Mouse (Mus musculus) liver, embryonic 13.5 days (tissue): ENCODE measurements around the gene Nfkbid. TPM values are rescaled to one million over a fixed set of nuclear protein-coding genes. Genes with fewer than 3 reads are reported as not detected.

Experiments used
- ATAC-seq: fragments of 200-750 bp; cut with Nextera tagmentation; 2 replicates; pipeline ENCODE4 v1.8.0; 2017; ENCODE audit warnings: low read depth, mild to moderate bottlenecking, moderate number of reproducible peaks, moderate library complexity
- DNase-seq: peaks from one replicate; pipeline ENCODE4 v3.0.0; 2022
- H3K27ac ChIP-seq: fragments of 300-500 bp; sonication (generic); 2 replicates; pipeline ENCODE4 v1.5.1; 2015; ENCODE audit warnings: moderate library complexity, mild to moderate bottlenecking, inconsistent platforms
- H3K27me3 ChIP-seq: fragments of 300-500 bp; sonication (generic); 2 replicates; pipeline ENCODE4 v1.6.1; 2015; ENCODE audit warnings: mild to moderate bottlenecking, inconsistent platforms
- H3K36me3 ChIP-seq: fragments of 300-500 bp; sonication (generic); 2 replicates; pipeline ENCODE4 v1.6.1; 2015; ENCODE audit warnings: mild to moderate bottlenecking, inconsistent platforms
- H3K4me1 ChIP-seq: fragments of 300-500 bp; sonication (generic); replicated peaks from 2 replicates; pipeline ENCODE4 v1.6.1; 2015; ENCODE audit warnings: inconsistent platforms
- H3K4me2 ChIP-seq: fragments of 300-500 bp; sonication (generic); 2 replicates; pipeline ENCODE4 v1.6.1; 2015; ENCODE audit warnings: inconsistent platforms, mild to moderate bottlenecking, moderate library complexity
- H3K4me3 ChIP-seq: fragments of 300-500 bp; sonication (generic); replicated peaks from 2 replicates; pipeline ENCODE4 v1.5.1; 2015; ENCODE audit warnings: mild to moderate bottlenecking, inconsistent platforms
- H3K9ac ChIP-seq: fragments of 300-500 bp; sonication (generic); 2 replicates; pipeline ENCODE4 v1.6.1; 2015; ENCODE audit warnings: mild to moderate bottlenecking, inconsistent platforms
- H3K9me3 ChIP-seq: fragments of 300-500 bp; sonication (generic); replicated peaks from 2 replicates; pipeline ENCODE4 v1.6.1; 2016; ENCODE audit warnings: inconsistent platforms
- WGBS: fragments of 180-500 bp; shearing (Covaris S2); methylation state at CpG from one replicate; pipeline ENCODE4 v1.1.7; 2015; ENCODE audit not compliant: insufficient replicate concordance; 5-methylcytosine and 5-hydroxymethylcytosine counted together
- polyA plus RNA-seq: library from polyadenylated mRNA; unstranded; fragments of >200 nt; fragmentation: Nextera tagmentation; extraction: Ambion mirVana; gene quantifications from 2 replicates; pipeline ENCODE4 v1.2.1, GENCODE M21; 2015

The Nfkbid gene
- polyA plus RNA-seq, 1 experiment from 2014 or later: 1.2 TPM

DNA sequence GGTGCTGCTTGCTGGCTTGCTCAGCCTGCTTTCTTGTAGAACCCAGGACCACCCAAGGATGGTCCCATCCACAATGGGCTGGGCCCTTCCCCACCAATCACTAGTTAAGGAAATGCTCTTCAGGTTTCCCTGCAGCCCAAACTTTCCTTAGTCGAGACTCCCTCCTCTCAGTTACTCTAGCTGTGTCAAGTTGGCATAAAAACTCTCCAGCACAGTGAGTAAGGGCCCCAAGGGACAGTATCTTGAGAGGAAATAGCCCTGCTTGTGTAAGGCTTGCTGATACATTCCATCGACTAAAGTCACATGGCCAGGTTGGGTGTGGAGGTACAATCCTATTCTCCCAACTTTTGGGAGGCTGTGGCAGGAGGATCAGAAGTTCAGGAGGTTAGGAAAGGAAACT is 8.7 kb downstream of the Nfkbid start:
- H3K4me2 ChIP-seq: no peak overlapping the region
- DNase-seq (no peak), ATAC-seq (no peak)
- H3K4me3 ChIP-seq: no peak overlapping the region
- WGBS: 26% methylated on average over 2 of the region's 2 CpGs
- H3K27me3 ChIP-seq: peaks cover 5% of the 10 kb centered on the region
- H3K36me3 ChIP-seq: peaks cover 20% of the 10 kb centered on the region
- no peaks in the 10 kb centered on the region for H3K4me1 ChIP-seq
- H3K9me3 ChIP-seq: no peaks in the 10 kb centered on the region
- H3K9ac ChIP-seq: no peak overlapping the region
- no peak overlapping the region for H3K27ac ChIP-seq

- no peak for ATAC-seq
Observed at GRCm38 (mm10) chr7:30431793-30432192, 10.3 kb downstream of the Nfkbid start.

GRCm38 (mm10) chr7:30434238-30434637 is 12.7 kb downstream of the Nfkbid start:
- H3K27ac ChIP-seq: no peak overlapping the region
- ATAC-seq (no peak), DNase-seq (no peak)
- no peak overlapping the region for H3K4me3 ChIP-seq
- WGBS: 2% methylated on average over 10 of the region's 10 CpGs
- no peaks in the 10 kb centered on the region for H3K4me1 ChIP-seq
- no peaks in the 10 kb centered on the region for H3K36me3 ChIP-seq
- H3K4me2 ChIP-seq: no peak overlapping the region
- H3K9me3 ChIP-seq: no peaks in the 10 kb centered on the region
- no peak overlapping the region for H3K9ac ChIP-seq
- H3K27me3 ChIP-seq: peaks cover 36% of the 10 kb centered on the region

More at GRCm38 (mm10) chr7:30431793-30432192, 10.3 kb downstream of the Nfkbid start:
- DNase-seq: no peak
- Histone ChIP-seq H3K27ac (no peak overlapping the region), H3K27me3 (peaks cover 21% of the 10 kb centered on the region), H3K4me2 (no peak overlapping the region), H3K9me3 (no peaks in the 10 kb centered on the region), H3K4me3 (no peak overlapping the region), H3K4me1 (no peaks in the 10 kb centered on the region), H3K9ac (no peak overlapping the region), H3K36me3 (peaks cover 7% of the 10 kb centered on the region)
- 21% methylated on average over 3 of the region's 3 CpGs for WGBS

DNA sequence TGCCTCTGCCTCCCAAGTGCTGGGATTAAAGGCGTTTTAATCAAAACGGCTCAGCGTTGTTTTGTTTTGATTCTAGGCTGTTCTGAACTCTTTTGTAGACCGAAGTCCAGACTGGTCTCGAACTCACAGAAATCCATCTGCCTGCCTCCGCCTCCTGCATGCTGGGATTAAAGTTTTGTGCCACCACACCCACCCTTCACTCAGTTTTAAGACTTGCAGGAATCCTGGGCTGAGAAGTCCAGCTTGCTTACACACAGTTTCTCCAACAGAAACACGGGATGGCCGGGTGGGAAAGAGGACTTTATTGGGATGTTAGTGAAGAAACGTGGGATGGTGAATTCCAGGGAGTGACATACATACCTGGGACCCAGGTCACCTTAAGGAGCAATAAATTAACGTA is 13.2 kb downstream of the Nfkbid start:
- Histone ChIP-seq H3K36me3 (no peaks in the 10 kb centered on the region), H3K4me2 (no peak overlapping the region), H3K9me3 (no peaks in the 10 kb centered on the region), H3K9ac (no peak overlapping the region), H3K4me1 (no peaks in the 10 kb centered on the region), H3K27ac (no peak overlapping the region), H3K4me3 (no peak overlapping the region), H3K27me3 (peaks cover 37% of the 10 kb centered on the region)
- DNase-seq: no peak
- no peak for ATAC-seq
- WGBS: 47% methylated on average over 10 of the region's 10 CpGs

GRCm38 (mm10) chr7:30435156-30435555 is 13.6 kb downstream of the Nfkbid start:
- Histone ChIP-seq H3K4me3 (no peak overlapping the region), H3K36me3 (no peaks in the 10 kb centered on the region), H3K4me2 (no peak overlapping the region), H3K9ac (no peak overlapping the region), H3K27ac (no peak overlapping the region), H3K27me3 (peaks cover 41% of the 10 kb centered on the region), H3K4me1 (no peaks in the 10 kb centered on the region), H3K9me3 (no peaks in the 10 kb centered on the region)
- ATAC-seq: no peak
- DNase-seq: no peak
- WGBS: 24% methylated on average over 9 of the region's 9 CpGs

- H3K9me3 ChIP-seq: no peaks in the 10 kb centered on the region
- no peak overlapping the region for H3K4me3 ChIP-seq
- no peak overlapping the region for H3K9ac ChIP-seq
- peaks cover 41% of the 10 kb centered on the region for H3K27me3 ChIP-seq
- no peak overlapping the region for H3K4me2 ChIP-seq
- no peak overlapping the region for H3K27ac ChIP-seq
- no peaks in the 10 kb centered on the region for H3K36me3 ChIP-seq
- no peak for ATAC-seq
- 13% methylated on average over 10 of the region's 10 CpGs for WGBS
- DNase-seq: no peak
- H3K4me1 ChIP-seq: no peaks in the 10 kb centered on the region
Observed at GRCm38 (mm10) chr7:30436879-30437278, 15.3 kb downstream of the Nfkbid start.

- DNase-seq (no peak), ATAC-seq (no peak)
- Histone ChIP-seq H3K4me1 (peaks cover 8% of the 10 kb centered on the region), H3K4me3 (no peak overlapping the region), H3K27ac (no peak overlapping the region), H3K9ac (no peak overlapping the region), H3K9me3 (no peaks in the 10 kb centered on the region), H3K4me2 (no peak overlapping the region), H3K36me3 (no peaks in the 10 kb centered on the region), H3K27me3 (peaks cover 69% of the 10 kb centered on the region)
- 61% methylated on average over 13 of the region's 13 CpGs for WGBS
Observed at GRCm38 (mm10) chr7:30439734-30440133, 18.2 kb downstream of the Nfkbid start.

DNA sequence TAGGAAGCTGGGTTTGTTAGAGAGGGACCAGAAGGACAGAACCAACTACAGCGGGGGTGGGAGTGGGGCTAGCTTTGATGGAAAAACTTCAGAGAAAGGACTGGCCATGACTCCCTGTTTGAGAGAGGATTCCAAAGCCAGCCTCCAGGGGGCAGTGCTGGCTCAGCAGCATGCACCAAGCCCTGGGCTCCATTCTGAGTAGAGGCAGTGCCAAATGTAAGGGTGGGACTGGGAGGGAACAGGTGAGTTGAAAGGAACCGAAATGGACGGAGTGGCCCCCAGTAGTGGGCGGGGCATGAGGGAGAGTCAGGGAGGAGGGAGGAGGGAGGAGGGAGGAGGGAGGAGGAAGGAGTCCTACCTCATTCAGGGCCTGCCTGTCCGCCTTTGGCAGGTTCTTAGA is 19.2 kb downstream of the Nfkbid start:
- Histone ChIP-seq H3K4me1 (peaks cover 16% of the 10 kb centered on the region), H3K4me2 (no peak overlapping the region), H3K9ac (no peak overlapping the region), H3K9me3 (no peaks in the 10 kb centered on the region), H3K27me3 (peaks cover 69% of the 10 kb centered on the region), H3K27ac (no peak overlapping the region), H3K36me3 (no peaks in the 10 kb centered on the region), H3K4me3 (no peak overlapping the region)
- no peak for DNase-seq
- 42% methylated on average over 2 of the region's 5 CpGs for WGBS
- ATAC-seq: no peak

DNA sequence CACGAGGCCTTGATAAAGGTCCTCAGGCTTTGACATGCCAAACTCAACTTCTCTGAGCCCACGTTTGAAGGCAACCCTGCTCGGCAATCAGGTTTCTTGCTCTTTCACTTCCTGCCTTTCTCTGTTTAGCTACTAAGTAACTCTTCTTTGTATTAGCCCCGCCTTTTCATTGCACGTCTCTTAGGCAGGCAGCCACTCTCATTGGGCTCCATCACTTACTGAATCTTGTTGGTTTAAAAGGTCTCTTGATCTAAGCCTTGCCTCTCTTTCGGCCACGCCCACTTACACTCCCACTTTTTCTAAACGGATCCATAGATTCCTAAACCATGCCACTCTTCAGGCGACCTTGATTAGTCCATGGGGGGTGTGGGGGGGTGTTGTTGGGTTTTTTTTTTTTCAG is 22.2 kb downstream of the Nfkbid start:
- no peak overlapping the region for H3K4me3 ChIP-seq
- H3K9ac ChIP-seq: no peak overlapping the region
- peaks cover 16% of the 10 kb centered on the region for H3K4me1 ChIP-seq
- H3K4me2 ChIP-seq: peak overlapping the region; percentile 73; the same call in 1 of the 2 replicates
- no peak for ATAC-seq
- H3K36me3 ChIP-seq: no peaks in the 10 kb centered on the region
- H3K27me3 ChIP-seq: peaks cover 55% of the 10 kb centered on the region
- WGBS: 13% methylated on average over 9 of the region's 9 CpGs
- H3K9me3 ChIP-seq: peaks cover 4% of the 10 kb centered on the region; the same call in 1 of the 2 replicates
- no peak for DNase-seq
- no peak overlapping the region for H3K27ac ChIP-seq

DNA sequence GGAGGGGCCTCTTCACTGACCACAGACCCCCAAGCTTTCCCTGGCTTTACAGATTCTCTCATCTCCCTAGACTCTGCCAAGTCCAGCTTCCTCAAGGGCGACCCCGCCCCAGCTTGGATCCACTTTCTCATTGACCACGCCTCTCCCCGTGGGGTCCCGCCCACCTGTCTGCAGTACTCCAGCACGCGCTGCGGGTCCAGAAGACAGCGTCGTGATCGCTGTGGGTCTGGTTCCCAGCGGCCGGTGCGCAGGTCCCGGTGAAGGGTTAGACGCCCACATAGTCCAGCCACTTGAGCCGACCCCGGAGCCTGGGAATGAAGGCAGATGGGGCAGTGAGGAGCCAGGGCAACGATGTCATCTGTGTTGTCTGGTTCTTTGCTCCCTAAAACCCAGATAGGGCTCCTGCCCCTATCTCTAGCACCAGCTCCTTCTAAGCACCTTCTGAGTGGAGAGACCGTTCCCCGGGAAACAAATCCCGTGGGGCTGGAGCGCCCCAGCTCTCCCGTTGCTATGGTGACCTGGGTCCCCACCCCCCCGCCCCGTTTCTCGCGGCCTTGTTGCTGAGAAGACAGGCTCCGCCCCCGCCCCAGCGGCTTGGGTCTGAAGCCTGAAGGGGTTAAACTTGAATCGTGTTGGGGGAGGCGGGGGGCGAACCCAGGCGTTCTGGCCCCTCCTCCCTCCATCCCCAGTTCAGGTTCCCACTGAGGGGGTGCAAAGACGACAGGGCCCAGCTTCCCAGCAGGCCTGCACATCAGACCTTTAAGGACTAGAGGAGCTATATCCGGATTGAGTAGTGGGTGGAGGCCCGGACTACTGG is 22.8 kb downstream of the Nfkbid start:
- ATAC-seq: no peak
- no peak overlapping the region for H3K27ac ChIP-seq
- no peaks in the 10 kb centered on the region for H3K36me3 ChIP-seq
- H3K27me3 ChIP-seq: peaks cover 51% of the 10 kb centered on the region
- WGBS: 2% methylated on average over 38 of the region's 38 CpGs
- H3K9me3 ChIP-seq: peaks cover 4% of the 10 kb centered on the region; the same call in 1 of the 2 replicates
- H3K4me1 ChIP-seq: peaks cover 16% of the 10 kb centered on the region
- H3K4me2 ChIP-seq: peak overlapping the region; percentile 73
- H3K4me3 ChIP-seq: peak overlapping the region; percentile 61
- 0 out of 2 replicates have a peak overlapping the region, but pooled peaks have one; percentile 50 for H3K9ac ChIP-seq
- no peak for DNase-seq

- DNase-seq: no peak
- H3K4me3 ChIP-seq: peak within 1 kb of the TSS; percentile 61
- no peaks in the 10 kb centered on the region for H3K36me3 ChIP-seq
- H3K27ac ChIP-seq: no peak within 1 kb of the TSS
- peak; percentile 47 for ATAC-seq
- peaks cover 16% of the 10 kb centered on the region for H3K4me1 ChIP-seq
- peaks cover 46% of the 10 kb centered on the region for H3K27me3 ChIP-seq
- H3K4me2 ChIP-seq: peak within 1 kb of the TSS; percentile 73
- H3K9ac ChIP-seq: peak within 1 kb of the TSS; percentile 50; the same call in 1 of the 2 replicates
- under 1% methylated on average over 72 of the region's 72 CpGs for WGBS
- H3K9me3 ChIP-seq: peaks cover 4% of the 10 kb centered on the region; the same call in 1 of the 2 replicates
Observed at GRCm38 (mm10) chr7:30444971-30445751, 23.6 kb downstream of the Nfkbid start, which contains the start of gene Aplp1. Gene Aplp1, minus strand, starts transcription at chr7:30445535.
